Mouse (Mus musculus) cerebellum, adult (tissue): ENCODE data around the gene Stpg4.

Experiments
- ATAC-seq: cut with Nextera tagmentation; 2 replicates; pipeline ENCODE4 v1.9.2; 2017; ENCODE audit warnings: mild to moderate bottlenecking, moderate library complexity, mixed read lengths; ENCODE audit not compliant: insufficient number of reproducible peaks, low FRiP score, low TSS enrichment

Stpg4 gene

GRCm38 (mm10) chr17:87352106-87352897, 75.2 kb downstream of the Stpg4 start:
- 0 out of 2 replicates have a peak, but pooled peaks have one; percentile 21 for ATAC-seq

GRCm38 (mm10) chr17:87351241-87352105, 76.1 kb downstream of the Stpg4 start:
- ATAC-seq: peak; percentile 78

GRCm38 (mm10) chr17:87350471-87351240, 76.9 kb downstream of the Stpg4 start:
- no peak for ATAC-seq

GRCm38 (mm10) chr17:87349575-87349974, 78.0 kb downstream of the Stpg4 start:
- ATAC-seq: no peak

GRCm38 (mm10) chr17:87349069-87349468, 78.5 kb downstream of the Stpg4 start:
- ATAC-seq: no peak

GRCm38 (mm10) chr17:87348353-87348752, 79.2 kb downstream of the Stpg4 start:
- no peak for ATAC-seq

GRCm38 (mm10) chr17:87345252-87345593, 82.3 kb downstream of the Stpg4 start:
- ATAC-seq: no peak

- no peak for ATAC-seq
These were observed 82.9 kb downstream of the Stpg4 start for GRCm38 (mm10) chr17:87344441-87345251.

- ATAC-seq: no peak
These were observed 84.4 kb downstream of the Stpg4 start for GRCm38 (mm10) chr17:87343060-87343703.
